Mouse (Mus musculus) neutrophil, adult 5-6 weeks (primary cell): Measurements from ENCODE around the gene Pi4k2a. TPM values are rescaled to one million over a fixed set of nuclear protein-coding genes. Genes with fewer than 3 reads are reported as not detected.

ENCODE experiments used
- ATAC-seq: fragments of 151-379, 151-347 bp; 2 replicates; pipeline ENCODE4 v1.8.0; 2017; ENCODE audit warnings: mild to moderate bottlenecking, moderate TSS enrichment; ENCODE audit not compliant: insufficient number of reproducible peaks, poor library complexity, low FRiP score, severe bottlenecking; ENCODE audit errors: extremely low read depth
- total RNA-seq: library from RNA; stranded (forward); fragments of 200-1000 nt; gene quantifications from 2 replicates; pipeline ENCODE4 v1.2.3, GENCODE M21; 2017

Gene Pi4k2a
- total RNA-seq, 1 experiment from 2014 or later: 13.3 TPM

DNA sequence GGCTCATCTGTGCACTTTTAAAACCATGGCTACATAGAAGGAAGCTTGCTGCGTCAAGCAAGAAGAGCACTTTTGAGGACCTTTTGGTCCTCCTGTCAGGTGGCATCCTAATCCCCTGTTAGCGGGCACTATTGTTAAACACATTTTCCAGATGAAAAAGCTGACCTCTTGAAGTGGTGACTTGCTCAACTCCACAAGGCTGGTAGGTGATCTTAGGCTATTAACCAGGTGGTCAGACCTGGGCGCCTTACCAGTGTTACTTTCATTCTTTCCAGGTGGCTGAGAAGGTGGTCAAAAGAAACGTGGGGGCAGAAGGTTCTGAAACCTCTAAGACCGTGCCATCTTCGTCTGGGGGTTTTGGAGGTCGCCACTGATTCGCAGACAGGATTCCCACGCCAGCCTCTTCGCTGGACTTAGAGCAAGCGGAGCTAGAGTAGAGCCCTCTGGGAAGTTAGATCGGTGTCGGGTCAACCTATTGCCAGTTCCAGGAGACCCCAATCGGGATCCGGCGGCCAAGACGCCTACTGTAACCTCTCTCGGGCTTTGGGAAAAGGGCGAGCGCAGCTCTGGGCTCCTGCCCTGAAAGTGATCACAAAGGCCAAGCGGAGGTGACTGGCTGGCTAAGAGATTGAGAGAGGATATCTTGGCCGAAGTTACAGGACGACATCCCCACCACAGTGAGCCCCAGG lies 37.9 kb downstream of the Pi4k2a start:
- no peak for ATAC-seq

DNA sequence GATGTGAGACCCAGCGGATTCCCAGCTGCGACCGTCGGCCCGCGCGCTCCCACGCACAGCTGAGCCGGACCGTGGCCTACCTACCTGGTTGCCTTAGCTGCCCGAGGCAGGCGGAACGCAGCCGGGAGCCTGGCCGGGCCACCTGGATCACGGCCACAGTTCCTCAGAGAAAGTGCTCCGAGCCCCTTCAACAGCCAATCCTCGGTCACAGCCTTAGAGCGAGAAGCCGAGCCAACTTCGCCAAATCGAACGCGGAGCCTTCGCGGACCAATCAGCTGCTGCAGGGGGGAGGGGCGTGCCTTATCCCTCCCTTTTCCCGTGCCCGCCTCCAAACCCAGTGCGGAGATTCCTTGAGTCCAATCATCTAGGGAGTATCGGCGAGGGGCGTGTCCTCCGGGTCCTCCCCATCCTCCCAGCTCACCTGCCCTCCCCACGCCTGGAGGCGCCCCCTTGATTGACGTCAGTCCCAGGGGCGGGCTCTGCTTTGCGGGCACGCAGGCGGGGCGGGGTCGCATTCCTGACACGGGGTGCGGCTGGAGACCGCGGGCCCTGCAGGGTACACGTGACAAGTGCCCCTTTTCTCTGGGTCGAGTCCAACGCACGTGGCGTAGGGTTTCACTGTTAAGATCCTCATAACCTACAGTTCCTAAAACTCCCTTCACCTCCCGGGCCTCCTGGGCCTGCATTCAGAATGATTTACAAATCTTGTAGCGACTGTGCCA lies 38.7 kb downstream of the Pi4k2a start, which contains the start of gene Avpi1:
Gene Avpi1, minus strand, starts transcription at position 273 of the 722 bp plus-strand sequence.
- peak; percentile 75 for ATAC-seq

DNA sequence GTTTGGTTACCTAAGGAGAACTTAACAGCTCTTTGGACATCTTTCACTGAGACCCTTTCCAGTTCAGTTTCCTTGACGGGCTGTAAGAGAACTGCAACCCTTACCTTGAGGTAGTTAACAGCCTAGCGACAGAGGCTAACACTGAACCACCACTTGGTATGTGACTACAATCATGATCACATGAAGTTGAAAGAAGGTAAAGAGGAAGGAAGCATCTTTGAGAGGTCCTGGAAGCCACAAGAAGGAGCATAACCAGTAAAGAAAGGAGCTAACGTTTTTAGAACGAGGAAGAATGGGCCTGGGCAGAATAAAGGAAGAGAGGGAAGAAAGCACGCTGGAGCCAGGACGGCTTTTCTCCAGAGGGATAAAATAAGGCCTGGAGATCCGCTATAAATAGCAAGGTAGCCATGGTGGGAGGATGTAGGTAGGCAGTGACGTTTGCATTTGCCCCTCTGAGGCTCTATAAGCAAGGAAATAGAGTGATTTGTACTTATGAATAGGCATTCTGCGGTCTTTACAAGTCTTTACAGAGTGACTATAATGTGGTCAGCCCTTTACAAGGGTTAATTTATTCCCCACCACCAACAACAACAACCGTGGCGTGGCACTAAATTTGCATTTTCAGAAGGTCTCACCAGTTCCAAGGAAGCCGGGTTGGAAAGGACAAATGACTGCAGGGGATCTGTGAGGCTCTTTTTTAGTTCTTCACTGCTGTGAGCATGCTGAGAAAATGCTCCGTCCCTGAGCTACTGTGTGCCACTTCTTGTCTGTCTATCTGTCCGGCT lies 39.4 kb downstream of the Pi4k2a start:
- ATAC-seq: peak; percentile 24; the same call in 1 of the 2 replicates

DNA sequence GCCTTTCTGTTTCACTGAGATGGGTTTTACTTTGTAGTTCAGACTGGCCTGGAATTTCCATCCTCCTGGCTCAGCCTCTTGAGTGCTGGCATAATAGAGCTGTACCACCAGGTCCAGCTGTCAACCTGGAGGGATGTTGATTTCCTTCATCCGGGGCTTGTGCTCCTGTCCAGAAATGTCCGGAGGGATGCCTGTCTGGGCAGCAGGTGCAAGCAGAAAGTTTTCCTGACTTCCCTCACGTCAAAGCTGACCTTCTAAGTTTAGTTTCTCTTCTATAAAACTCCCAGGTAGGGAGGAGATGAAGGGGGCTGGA lies 40.0 kb downstream of the Pi4k2a start:
- no peak for ATAC-seq

DNA sequence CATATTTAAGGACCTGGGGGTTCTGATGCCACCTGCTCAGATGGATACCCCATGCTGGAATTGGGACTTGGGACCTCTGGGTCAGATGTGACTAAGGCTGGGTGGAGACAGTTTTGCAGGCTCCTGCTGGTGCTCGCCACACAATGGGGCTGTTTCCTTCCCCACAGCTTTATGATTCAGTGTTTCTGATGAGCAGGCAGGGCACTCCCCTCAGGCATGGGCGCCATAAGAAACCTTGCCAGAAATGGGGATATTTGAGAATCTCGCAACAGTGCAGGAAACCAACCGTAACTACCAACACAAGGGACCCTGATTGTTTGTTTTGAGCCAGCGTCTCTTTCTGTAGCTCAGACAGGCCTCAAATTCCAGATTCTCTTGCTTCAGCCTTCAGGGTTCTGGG lies 40.8 kb downstream of the Pi4k2a start:
- ATAC-seq: no peak

DNA sequence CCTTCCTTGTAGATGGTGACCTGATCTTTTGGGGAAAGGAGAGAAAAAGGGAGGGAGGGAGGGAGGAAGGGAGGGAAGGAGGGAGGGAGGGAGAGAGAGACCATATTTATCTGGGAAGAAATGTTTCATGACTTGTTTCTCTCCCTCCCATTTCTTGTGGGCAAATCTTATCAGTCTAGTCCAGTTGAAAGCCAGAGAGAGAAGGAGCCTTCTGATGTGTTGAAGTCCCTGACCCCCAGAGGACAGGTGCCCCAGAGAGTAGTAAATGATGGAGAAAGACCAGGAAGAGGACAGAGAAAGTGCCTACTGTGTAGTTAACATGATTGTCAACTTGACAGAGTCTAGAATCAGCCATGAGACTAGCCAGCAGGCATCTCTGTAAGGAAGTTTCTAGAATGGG lies 44.8 kb downstream of the Pi4k2a start:
- no peak for ATAC-seq

DNA sequence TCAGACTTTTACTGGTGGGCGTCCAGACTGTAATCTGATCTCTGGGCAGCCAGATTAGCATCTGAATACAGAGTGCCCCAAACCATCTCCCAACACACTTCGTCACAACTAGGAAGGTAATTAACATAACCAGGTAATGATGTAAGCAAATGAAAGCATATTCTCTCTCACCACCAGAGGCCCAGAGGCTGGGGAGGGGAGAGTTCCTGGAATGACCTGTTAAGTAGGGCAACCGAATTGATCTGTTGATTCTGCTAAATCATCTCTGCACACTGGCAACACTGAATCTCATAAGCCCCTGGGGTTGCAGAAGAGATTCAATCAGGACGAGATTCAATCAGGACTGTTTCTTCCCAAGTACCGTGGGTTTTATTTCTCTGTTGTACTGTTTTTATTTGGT lies 45.9 kb downstream of the Pi4k2a start:
- ATAC-seq: no peak

DNA sequence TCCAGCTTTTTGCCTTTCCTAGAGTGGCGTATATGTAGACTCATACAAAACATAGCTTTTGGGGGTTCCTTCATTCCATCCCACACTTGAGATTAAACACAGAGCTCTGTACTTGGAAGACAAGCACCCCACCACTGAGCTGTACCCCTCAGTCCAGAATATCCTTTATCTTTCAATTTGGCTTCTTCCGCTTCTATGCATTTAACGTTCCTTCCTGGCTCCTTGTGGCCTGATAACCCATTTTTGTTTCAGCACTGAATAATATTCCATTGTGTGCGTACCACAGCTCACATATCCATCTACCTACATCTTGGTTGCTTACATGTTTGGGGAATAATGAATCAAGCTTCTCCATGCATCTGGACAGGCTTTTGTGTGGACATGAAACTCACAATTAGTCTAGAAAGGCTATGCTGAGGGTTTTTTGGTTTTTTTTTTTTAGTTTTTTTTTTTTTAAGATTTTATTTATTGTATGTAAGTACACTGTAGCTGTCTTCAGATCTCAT lies 47.0 kb downstream of the Pi4k2a start:
- ATAC-seq: no peak

DNA sequence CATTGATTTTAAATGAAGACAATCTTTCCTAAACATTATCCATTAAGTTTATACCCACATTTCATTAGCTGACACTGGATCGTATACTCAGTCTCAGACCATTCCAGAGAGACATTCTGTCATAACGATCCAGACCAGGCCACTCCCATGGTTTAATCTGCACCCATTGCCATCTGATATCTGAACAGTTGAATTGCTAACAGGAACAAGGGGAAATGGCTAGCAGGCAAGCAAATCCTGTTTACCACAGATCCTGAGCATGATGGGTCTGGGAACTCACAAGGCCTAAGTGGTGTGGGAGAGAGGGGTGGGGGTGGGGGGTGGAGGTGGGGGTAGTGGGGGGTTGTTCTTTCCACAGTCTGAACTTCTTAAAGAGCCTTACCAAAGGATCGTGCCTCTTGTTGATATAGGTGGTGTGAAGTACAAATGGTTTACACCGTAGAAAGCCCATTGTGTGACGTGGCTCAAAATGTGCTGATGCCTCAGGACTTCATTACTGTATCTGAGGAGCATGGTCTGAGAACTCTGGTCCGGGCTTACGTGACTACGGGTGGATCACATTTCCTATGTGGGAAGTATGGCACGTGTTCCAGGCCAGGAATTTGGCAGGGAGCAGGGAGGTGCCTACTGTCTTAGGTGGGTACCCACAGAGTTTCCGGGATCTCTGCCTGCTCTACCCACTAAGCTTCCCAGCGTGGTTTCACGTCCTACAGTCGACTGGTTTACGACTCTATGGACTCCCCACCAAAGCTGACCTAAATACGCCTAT lies 48.4 kb downstream of the Pi4k2a start:
- no peak for ATAC-seq

DNA sequence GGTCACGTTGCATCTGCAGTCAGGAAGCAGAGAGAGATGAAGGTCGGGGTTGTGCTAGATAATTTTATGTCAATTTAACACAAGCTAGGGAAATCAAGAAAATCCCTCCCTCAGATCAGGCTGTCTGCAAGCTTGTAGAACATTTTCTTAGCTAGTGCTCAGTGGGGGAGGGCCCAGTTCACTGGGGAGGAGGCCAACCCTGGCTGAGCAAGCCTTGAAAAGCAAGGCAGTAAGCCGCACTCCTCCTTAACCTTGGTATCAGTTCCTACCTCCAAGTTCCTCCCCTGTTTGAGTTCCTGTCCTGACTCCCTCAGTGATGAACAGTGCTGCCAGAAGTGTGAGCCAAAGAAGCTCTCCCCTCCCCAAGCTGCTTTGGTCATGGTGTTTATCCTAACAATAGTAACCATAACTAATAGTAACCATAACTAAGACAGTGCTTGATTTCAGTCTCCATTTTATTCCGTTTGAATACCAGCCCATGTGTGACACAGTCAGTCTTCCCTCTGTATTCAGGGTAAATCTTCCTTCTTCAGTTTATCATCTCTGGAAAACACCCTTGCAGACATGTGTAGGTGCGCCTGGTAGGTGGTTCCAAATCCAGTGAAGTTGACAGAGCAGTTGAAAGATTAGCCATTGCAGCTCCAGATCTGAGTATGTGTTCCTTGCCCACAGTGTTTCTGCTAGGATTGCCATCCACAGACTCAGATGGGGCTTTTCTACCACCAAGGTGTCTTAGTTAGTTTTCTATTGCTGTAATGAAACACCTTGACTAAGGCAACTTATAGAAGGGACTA lies 49.7 kb downstream of the Pi4k2a start:
- ATAC-seq: no peak

DNA sequence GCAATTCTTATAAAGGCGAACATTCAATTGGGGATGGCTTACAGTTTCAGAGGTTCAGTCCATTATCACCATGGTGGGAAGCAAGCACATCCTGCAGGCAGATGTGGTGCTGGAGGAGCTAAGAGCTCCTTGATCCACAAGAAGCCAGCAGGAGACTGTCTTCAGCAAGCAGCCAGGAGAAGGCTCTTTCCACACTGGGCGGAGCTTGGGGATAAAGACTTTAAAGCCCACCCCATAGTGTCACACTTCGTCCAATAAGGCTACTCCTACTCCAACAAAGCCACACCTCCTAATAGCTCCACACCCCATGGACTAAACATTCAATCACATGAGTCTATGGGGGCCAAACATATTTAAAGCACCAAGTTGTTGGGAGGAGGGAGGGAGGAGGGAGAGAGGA lies 51.7 kb downstream of the Pi4k2a start:
- ATAC-seq: no peak

DNA sequence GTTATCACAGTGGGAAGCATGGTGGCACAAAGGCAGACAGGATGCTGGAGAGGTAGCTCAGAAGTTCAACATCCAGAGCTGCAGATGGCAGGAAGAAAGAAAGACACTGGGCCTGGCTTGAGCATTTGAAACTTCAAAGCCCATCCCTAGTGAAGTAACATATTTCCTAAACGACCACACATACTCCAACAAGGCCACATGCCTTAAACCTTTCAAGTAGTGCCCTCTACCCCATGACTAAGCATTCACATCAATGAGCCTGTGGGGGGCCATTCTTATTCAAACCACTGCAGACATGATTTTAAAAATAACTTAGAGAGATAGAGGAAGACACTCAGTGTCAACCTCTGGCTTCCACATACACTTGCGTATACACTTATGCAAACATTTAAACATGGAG lies 52.5 kb downstream of the Pi4k2a start:
- ATAC-seq: no peak

DNA sequence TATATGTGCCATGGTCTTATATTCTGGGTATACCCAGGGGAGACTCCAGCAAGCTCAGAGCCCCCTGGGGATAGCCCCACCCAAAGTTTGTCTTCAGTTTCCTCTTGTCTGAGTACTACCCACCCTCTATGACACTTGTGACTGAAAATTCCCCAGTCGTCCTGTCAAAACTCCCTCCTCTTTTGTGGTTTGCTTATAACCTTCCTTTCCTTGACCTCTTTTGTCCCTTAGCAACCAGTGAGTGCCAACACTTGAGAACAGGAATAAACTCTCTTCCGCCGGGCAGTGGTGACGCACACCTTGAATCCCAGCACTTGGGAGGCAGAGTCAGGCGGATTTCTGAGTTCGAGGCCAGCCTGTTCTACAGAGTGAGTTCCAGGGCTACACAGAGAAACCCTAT lies 53.8 kb downstream of the Pi4k2a start:
- no peak for ATAC-seq

DNA sequence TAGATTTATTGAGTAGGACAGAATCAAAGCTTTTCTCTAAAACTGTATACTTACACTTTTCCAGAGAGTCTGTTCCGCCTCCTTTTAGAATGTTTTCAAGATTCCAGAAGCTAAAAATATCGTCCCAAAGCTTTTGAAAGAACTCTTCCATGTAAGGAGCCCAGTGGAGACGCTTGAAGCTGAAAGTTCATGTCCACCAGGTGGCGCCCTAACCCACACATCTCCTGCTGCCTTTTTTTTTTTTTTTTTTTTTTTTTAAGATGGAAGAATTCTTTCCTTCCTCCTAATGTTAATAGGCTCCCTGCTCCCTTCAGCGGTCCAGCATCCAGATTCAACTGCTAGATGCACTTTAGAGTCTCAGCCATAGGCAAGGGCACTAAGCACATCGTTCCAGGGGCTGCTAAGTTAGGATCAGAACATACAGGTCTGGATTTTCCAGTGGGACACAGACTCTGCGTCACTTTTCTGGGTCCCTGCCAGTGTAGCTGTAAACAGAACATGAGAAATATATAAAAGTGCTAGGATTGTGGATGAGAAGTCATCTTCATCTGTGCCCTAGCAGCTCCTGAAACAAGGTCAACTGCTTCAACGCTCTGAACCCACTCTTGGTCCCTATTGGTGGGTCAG lies 54.4 kb downstream of the Pi4k2a start:
- ATAC-seq: peak; percentile 27; the same call in 1 of the 2 replicates

DNA sequence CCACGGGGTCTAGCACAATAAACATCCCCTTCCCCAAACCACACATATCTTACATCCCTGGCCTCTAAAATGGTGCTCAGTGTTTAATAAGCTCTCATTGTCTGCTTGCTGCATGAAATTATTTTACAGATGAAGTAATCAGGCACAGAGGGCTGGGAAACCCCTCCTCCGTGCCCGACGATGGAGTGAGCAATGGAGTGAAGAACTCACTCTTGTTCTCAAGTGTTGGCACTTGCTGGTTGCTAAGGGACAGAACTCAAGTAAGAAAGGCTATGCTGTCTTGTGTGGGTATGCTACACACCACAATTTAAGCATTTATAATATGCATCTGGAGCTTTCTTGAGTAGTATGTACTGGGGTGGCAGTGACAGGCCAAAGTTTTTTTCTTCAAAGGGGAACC lies 54.9 kb downstream of the Pi4k2a start:
- ATAC-seq: no peak

DNA sequence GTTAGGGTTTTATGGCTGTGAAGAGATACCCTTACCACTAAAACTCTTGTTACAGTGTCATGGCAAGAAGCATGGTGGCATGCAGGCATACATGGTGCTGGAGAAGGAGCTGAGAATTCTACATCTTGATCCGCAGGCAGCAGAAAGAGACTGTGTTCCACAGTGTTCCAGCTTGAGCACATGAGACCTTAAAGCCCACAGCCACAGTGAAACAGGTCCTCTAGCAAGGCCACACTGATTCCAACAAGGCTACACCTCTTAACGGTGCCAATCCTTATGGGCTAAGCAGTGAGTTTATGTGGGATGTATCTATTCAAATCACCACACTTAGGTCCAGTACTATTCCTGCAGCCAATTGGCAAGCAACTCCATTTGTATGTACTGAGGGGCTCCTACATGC lies 55.5 kb downstream of the Pi4k2a start:
- ATAC-seq: no peak

DNA sequence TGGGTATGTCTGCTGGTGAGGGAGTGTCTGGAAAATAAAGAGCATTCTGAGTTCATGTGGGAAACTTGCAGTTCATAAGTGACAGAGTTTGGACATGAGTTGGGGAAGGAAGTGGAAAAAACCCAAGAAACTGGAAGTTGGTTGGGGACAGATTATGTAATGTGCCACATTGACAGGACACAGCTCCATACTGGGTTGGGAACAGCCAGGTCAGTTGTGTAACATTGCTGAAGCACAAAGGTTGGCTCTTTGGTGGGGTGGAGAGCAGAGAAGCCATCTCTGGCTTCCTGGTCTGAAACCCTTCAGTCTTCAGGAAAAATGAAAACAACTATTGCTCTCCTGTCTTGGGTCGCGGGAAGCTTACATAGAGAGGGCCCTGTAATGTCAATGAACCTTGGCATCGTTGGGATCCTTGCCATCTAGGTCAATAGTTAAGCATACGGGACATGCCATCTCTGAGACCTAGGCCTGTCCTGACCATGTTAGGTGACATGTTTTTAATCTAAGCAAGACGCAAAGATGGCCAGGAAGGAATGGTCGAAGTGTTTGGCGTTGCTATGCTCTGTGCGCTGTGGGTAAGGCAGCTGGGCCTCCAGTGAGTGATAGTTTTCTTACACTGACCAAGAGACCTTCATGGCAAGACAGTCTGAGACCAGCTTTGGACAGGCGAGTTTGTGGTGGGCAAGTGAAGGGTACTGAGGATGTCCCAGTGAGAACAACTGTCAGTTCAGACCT lies 56.2 kb downstream of the Pi4k2a start:
- no peak for ATAC-seq
